Mouse (Mus musculus): ENCODE results near the gene Gm10382.

The Gm10382 gene

GRCm38 (mm10) chr5:125389131-125389578 is at the start of gene Gm10382:
Gene Gm10382 (plus strand): TSS chr5:125389322.
- peak; percentile 76 for DNase-seq (ENCODE audit: extremely low spot score)

- peak; percentile 38 for DNase-seq (ENCODE audit: extremely low spot score)
Measured at GRCm38 (mm10) chr5:125339851-125340531, 49.1 kb upstream of the Gm10382 start.

GRCm38 (mm10) chr5:125340547-125341262 is 48.4 kb upstream of the Gm10382 start, which contains the start of gene Scarb1:
Gene Scarb1 (minus strand): TSS chr5:125341094.
- peak; percentile 90 for DNase-seq (ENCODE audit: extremely low spot score)

- no peak for DNase-seq (ENCODE audit: extremely low spot score)
Measured at GRCm38 (mm10) chr5:125341459-125342090, 47.5 kb upstream of the Gm10382 start.

- DNase-seq (ENCODE audit: extremely low spot score) = no peak
Measured at GRCm38 (mm10) chr5:125344296-125344695, 44.8 kb upstream of the Gm10382 start.

- no peak for DNase-seq (ENCODE audit: extremely low spot score)
Measured at GRCm38 (mm10) chr5:125348067-125348466, 41.1 kb upstream of the Gm10382 start.

- DNase-seq (ENCODE audit: extremely low spot score) = peak; percentile 45
Measured at GRCm38 (mm10) chr5:125348487-125348886, 40.6 kb upstream of the Gm10382 start.

- DNase-seq (ENCODE audit: extremely low spot score) = no peak
Measured at GRCm38 (mm10) chr5:125349391-125349790, 39.7 kb upstream of the Gm10382 start.

- no peak for DNase-seq (ENCODE audit: extremely low spot score)
Measured at GRCm38 (mm10) chr5:125351057-125351456, 38.1 kb upstream of the Gm10382 start.

- no peak for DNase-seq (ENCODE audit: extremely low spot score)
Measured at GRCm38 (mm10) chr5:125351939-125352338, 37.2 kb upstream of the Gm10382 start.

- DNase-seq (ENCODE audit: extremely low spot score) = no peak
Measured at GRCm38 (mm10) chr5:125352781-125353294, 36.3 kb upstream of the Gm10382 start.

- no peak for DNase-seq (ENCODE audit: extremely low spot score)
Measured at GRCm38 (mm10) chr5:125354885-125355492, 34.1 kb upstream of the Gm10382 start.

- DNase-seq (ENCODE audit: extremely low spot score) = no peak
Measured at GRCm38 (mm10) chr5:125355650-125356049, 33.5 kb upstream of the Gm10382 start.

GRCm38 (mm10) chr5:125357543-125358269 is 31.4 kb upstream of the Gm10382 start:
- DNase-seq (ENCODE audit: extremely low spot score) = no peak

GRCm38 (mm10) chr5:125358270-125358608 is 30.9 kb upstream of the Gm10382 start:
- DNase-seq (ENCODE audit: extremely low spot score) = no peak

- no peak for DNase-seq (ENCODE audit: extremely low spot score)
Measured at GRCm38 (mm10) chr5:125360566-125360965, 28.6 kb upstream of the Gm10382 start.

- DNase-seq (ENCODE audit: extremely low spot score) = no peak
Measured at GRCm38 (mm10) chr5:125360981-125361510, 28.1 kb upstream of the Gm10382 start.

GRCm38 (mm10) chr5:125363894-125364293 is 25.2 kb upstream of the Gm10382 start:
- DNase-seq (ENCODE audit: extremely low spot score) = no peak

- no peak for DNase-seq (ENCODE audit: extremely low spot score)
Measured at GRCm38 (mm10) chr5:125364851-125365429, 24.2 kb upstream of the Gm10382 start.

GRCm38 (mm10) chr5:125368156-125368555 is 21.0 kb upstream of the Gm10382 start:
- no peak for DNase-seq (ENCODE audit: extremely low spot score)

- DNase-seq (ENCODE audit: extremely low spot score) = peak; percentile 69
Measured at GRCm38 (mm10) chr5:125368568-125368967, 20.6 kb upstream of the Gm10382 start.

Data from embryo, embryonic 9.5 days (tissue).